In the genomic region with DNA sequence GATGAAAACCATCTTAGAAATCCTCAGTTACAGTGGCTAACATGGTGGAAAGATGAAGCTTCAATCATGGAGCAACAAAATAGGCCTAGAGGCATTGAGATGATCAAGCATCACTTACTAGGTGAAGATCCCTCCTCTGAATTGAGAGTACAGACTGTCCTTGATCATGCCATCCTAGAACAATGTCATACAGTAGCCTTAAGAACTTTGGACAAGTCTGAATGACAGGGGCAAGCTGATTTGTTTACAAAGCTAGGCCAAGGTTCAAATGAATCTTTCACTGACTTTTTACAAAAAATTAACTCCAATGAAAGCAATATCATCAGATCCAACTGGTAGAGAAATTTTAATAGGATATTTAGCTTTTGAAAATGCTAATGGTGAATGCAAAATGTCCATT, we compare ENCODE assay signal across 26 mouse cellular contexts. TPM values are rescaled to one million over a fixed set of nuclear protein-coding genes. Genes with fewer than 3 reads are reported as not detected.
"Had no signal": no experiment of that assay in that cellular context is flagged by ENCODE, and none has a peak within 500 bp of the region (broad histone marks: within the 10 kb centered on the region; RNA-seq: fewer than 3 reads in every experiment).

No protein-coding gene starts in this region.

- ATAC-seq: midbrain, embryonic 16.5 days had no signal

- H3K9ac ChIP-seq: lung, embryonic 14.5 days; midbrain, embryonic 12.5 days; neural tube, embryonic 13.5 days; neural tube, embryonic 15.5 days had no signal

- H3K4me1 ChIP-seq: midbrain, embryonic 10.5 days; midbrain, embryonic 12.5 days; neural tube, embryonic 13.5 days had no signal

- H3K27ac ChIP-seq: midbrain, embryonic 10.5 days; midbrain, embryonic 12.5 days; neural tube, embryonic 13.5 days; neural tube, embryonic 15.5 days had no signal

- H3K4me2 ChIP-seq: lung, embryonic 14.5 days; midbrain, embryonic 12.5 days; neural tube, embryonic 13.5 days; neural tube, embryonic 15.5 days had no signal

- DNase-seq: lung, adult 18-20 months; lung, embryonic 14.5 days; lung, postnatal 10 days; lung, postnatal 4 days; midbrain, embryonic 14.5 days; retina, postnatal 1 day; right cerebral cortex, adult 18-20 months; right cerebral cortex, postnatal 25 days; right cerebral cortex, postnatal 4 days; spleen, adult 18-20 months; thymus, adult 18-20 months; thymus, postnatal 14 days; thymus, postnatal 36 days had no signal

- H3K36me3 ChIP-seq: midbrain, embryonic 10.5 days; midbrain, embryonic 12.5 days; neural tube, embryonic 13.5 days; neural tube, embryonic 15.5 days had no signal

- H3K9me3 ChIP-seq: midbrain, embryonic 10.5 days; midbrain, embryonic 12.5 days; neural tube, embryonic 13.5 days; neural tube, embryonic 15.5 days had no signal

- H3K4me3 ChIP-seq: midbrain, embryonic 10.5 days; midbrain, embryonic 12.5 days; myocyte; neural tube, embryonic 13.5 days; neural tube, embryonic 15.5 days had no signal

RNA-seq across cellular contexts. Expression of a gene that starts 12.2 kb away (rescaled TPM):
- total RNA-seq: megakaryocyte, adult 5-6 weeks; megakaryocyte-erythroid progenitor cell, adult 5-6 weeks had no signal
- polyA plus RNA-seq: lung, embryonic 14.5 days; midbrain, embryonic 10.5 days; midbrain, embryonic 12.5 days; midbrain, embryonic 14.5 days; midbrain, embryonic 16.5 days; myocyte; neural tube, embryonic 11.5 days; neural tube, embryonic 13.5 days; neural tube, embryonic 15.5 days; small intestine, adult 2 months; stomach, embryonic 14.5 days; stomach, embryonic 16.5 days; thymus, postnatal 0 days had no signal

RNA-seq across cellular contexts. Expression of a gene that starts 56.8 kb away (rescaled TPM):
- total RNA-seq: megakaryocyte-erythroid progenitor cell, adult 5-6 weeks had no signal
- polyA plus RNA-seq: midbrain, embryonic 10.5 days; midbrain, embryonic 12.5 days; midbrain, embryonic 14.5 days; midbrain, embryonic 16.5 days; neural tube, embryonic 13.5 days; neural tube, embryonic 15.5 days had no signal
